Mouse (Mus musculus) brain, adult 2 months (tissue): ENCODE measurements around the gene Supt3.

Experiments used
- DNase-seq: peaks from one replicate; pipeline ENCODE4 v3.0.0; 2011; ENCODE audit warnings: low read depth, low spot score

Supt3 gene

GRCm38 (mm10) chr17:44776738-44777270 lies at the start of gene Supt3:
Supt3 (plus strand) TSS chr17:44777152.
- DNase-seq, result peak; percentile 97

- no peak for DNase-seq
These were observed 49.3 kb upstream of the Supt3 start for GRCm38 (mm10) chr17:44727675-44728074.

- peak; percentile 49 for DNase-seq
These were observed 48.5 kb upstream of the Supt3 start for GRCm38 (mm10) chr17:44728464-44728863.

GRCm38 (mm10) chr17:44733544-44734310 lies 43.2 kb upstream of the Supt3 start:
- no peak for DNase-seq

GRCm38 (mm10) chr17:44734501-44735222 lies 42.3 kb upstream of the Supt3 start:
- DNase-seq, result peak; percentile 66

- DNase-seq, result peak; percentile 53
These were observed 41.5 kb upstream of the Supt3 start for GRCm38 (mm10) chr17:44735223-44735990.

- peak; percentile 81 for DNase-seq
These were observed 40.9 kb upstream of the Supt3 start for GRCm38 (mm10) chr17:44735991-44736561.

- DNase-seq, result peak; percentile 31
These were observed 39.5 kb upstream of the Supt3 start for GRCm38 (mm10) chr17:44737275-44738120.

GRCm38 (mm10) chr17:44738121-44738637 lies 38.8 kb upstream of the Supt3 start:
- DNase-seq, result peak; percentile 42

GRCm38 (mm10) chr17:44742246-44742645 lies 34.7 kb upstream of the Supt3 start:
- DNase-seq, result peak; percentile 14

GRCm38 (mm10) chr17:44743780-44744179 lies 33.2 kb upstream of the Supt3 start:
- DNase-seq, result no peak

- DNase-seq, result no peak
These were observed 31.6 kb upstream of the Supt3 start for GRCm38 (mm10) chr17:44745378-44745777.

GRCm38 (mm10) chr17:44766318-44766717 lies 10.6 kb upstream of the Supt3 start:
- no peak for DNase-seq

GRCm38 (mm10) chr17:44766975-44767374 lies 10.0 kb upstream of the Supt3 start:
- DNase-seq, result no peak

- no peak for DNase-seq
These were observed 9.6 kb upstream of the Supt3 start for GRCm38 (mm10) chr17:44767375-44767774.

- DNase-seq, result no peak
These were observed 8.4 kb upstream of the Supt3 start for GRCm38 (mm10) chr17:44768522-44768921.

GRCm38 (mm10) chr17:44770871-44771270 lies 6.1 kb upstream of the Supt3 start:
- peak; percentile 57 for DNase-seq

GRCm38 (mm10) chr17:44772576-44772975 lies 4.4 kb upstream of the Supt3 start:
- DNase-seq, result no peak

- DNase-seq, result peak; percentile 81
These were observed 419 bp downstream of the Supt3 start for GRCm38 (mm10) chr17:44777337-44777804.

- no peak for DNase-seq
These were observed 1.2 kb downstream of the Supt3 start for GRCm38 (mm10) chr17:44778141-44778540.
